Mouse (Mus musculus) G1E (cell line): ENCODE data around the gene Hapln2. TPM values are rescaled to one million over a fixed set of nuclear protein-coding genes. Genes with fewer than 3 reads are reported as not detected.

Experiments
- ATAC-seq: 2 replicates; pipeline ENCODE4 v1.8.0; 2016; ENCODE audit warnings: mild to moderate bottlenecking; ENCODE audit not compliant: insufficient number of reproducible peaks, poor library complexity, low FRiP score, severe bottlenecking; ENCODE audit errors: extremely low read depth
- DNase-seq: peaks from one replicate; pipeline ENCODE4 v3.0.0; 2012; ENCODE audit warnings: low spot score
- H3K27me3 ChIP-seq: 2 replicates; pipeline ENCODE4 v1.6.1; 2012; ENCODE audit warnings: mild to moderate bottlenecking, low read length, inconsistent platforms; ENCODE audit not compliant: insufficient read depth
- H3K36me3 ChIP-seq: replicated peaks from 2 replicates; pipeline ENCODE3; 2012; ENCODE audit warnings: mild to moderate bottlenecking, inconsistent platforms
- H3K4me1 ChIP-seq: 2 replicates; pipeline ENCODE4 v1.6.1; 2012; ENCODE audit warnings: low read depth, low read length, inconsistent platforms, mixed read lengths; ENCODE audit not compliant: insufficient read depth
- H3K4me3 ChIP-seq: 2 replicates; pipeline ENCODE4 v1.5.1; 2012; ENCODE audit warnings: low read depth, mild to moderate bottlenecking, inconsistent platforms, low read length, moderate library complexity, mixed read lengths
- H3K9me3 ChIP-seq: replicated peaks from 2 replicates; pipeline ENCODE4 v1.6.1; 2012; ENCODE audit warnings: inconsistent platforms
- CTCF ChIP-seq: IDR thresholded peaks from 2 replicates; pipeline ENCODE4 v1.5.1; 2012; ENCODE audit warnings: low read depth, low read length, inconsistent platforms, mixed read lengths
- GATA1 ChIP-seq: IDR thresholded peaks from 2 replicates; pipeline ENCODE4 v1.6.1; 2012; ENCODE audit warnings: borderline replicate concordance, low read length, inconsistent platforms, mixed read lengths
- GATA2 ChIP-seq: IDR thresholded peaks from 2 replicates; pipeline ENCODE4 v1.6.1; 2012; ENCODE audit warnings: low read depth, low read length, inconsistent platforms, borderline replicate concordance
- POLR2AphosphoS5 ChIP-seq: IDR thresholded peaks from 2 replicates; pipeline ENCODE4 v1.6.1; 2012; ENCODE audit warnings: low read depth, low read length, inconsistent platforms; ENCODE audit not compliant: insufficient replicate concordance
- TAL1 ChIP-seq: conservative IDR thresholded peaks from 2 replicates; pipeline ENCODE4 v1.6.1; 2012; ENCODE audit warnings: low read depth, low read length, inconsistent platforms, mixed read lengths
- polyA plus RNA-seq: library from polyadenylated mRNA; stranded (reverse); fragments of >175 nt; gene quantifications from 2 replicates; pipeline ENCODE4 v1.2.3, GENCODE M21; 2012
- total RNA-seq, 2 experiments: library from RNA; stranded (forward) in 1 of 2; stranded (reverse) in 1 of 2; fragments of 200-1000 nt in 1 of 2; fragments of >200 nt in 1 of 2; fragmentation: Nextera tagmentation in 1 of 2; gene quantifications; 2 replicates each; pipeline ENCODE4 v1.2.3; 2014 to 2017

Hapln2 gene
- total and polyA plus RNA-seq, 3 experiments: not detected

DNA sequence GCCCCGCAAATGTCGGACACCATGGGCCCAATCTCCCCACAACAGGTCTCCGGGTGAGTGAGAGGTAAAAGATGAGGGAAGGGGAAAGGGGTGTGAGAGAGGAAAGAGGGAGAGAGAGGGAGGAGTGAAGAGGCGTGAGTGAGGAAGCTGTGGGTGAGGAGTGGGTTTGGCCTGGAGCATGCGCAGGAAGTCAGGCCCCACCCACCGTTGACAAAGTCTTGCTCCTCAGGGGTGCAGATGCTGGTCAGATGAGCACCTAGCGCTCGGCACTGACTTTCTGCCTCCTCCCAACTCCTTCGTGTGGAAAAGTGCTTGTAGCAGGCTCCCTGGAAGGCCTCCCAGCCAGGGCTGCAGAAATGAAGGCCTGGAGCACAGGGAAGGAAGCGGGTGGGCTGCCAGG is 37.4 kb downstream of the Hapln2 start:
- peaks cover 20% of the 10 kb centered on the region for H3K27me3 ChIP-seq
- no peak for ATAC-seq
- H3K9me3 ChIP-seq: no peaks in the 10 kb centered on the region
- no peak for DNase-seq
- H3K4me1 ChIP-seq: peaks cover 23% of the 10 kb centered on the region
- H3K36me3 ChIP-seq: no peaks in the 10 kb centered on the region
- no peak overlapping the region for H3K4me3 ChIP-seq
- no peak for TF ChIP-seq POLR2AphosphoS5
- no peak for TF ChIP-seq GATA2
- TF ChIP-seq GATA1: no peak
- TF ChIP-seq CTCF: no peak
- TF ChIP-seq TAL1: no peak

DNA sequence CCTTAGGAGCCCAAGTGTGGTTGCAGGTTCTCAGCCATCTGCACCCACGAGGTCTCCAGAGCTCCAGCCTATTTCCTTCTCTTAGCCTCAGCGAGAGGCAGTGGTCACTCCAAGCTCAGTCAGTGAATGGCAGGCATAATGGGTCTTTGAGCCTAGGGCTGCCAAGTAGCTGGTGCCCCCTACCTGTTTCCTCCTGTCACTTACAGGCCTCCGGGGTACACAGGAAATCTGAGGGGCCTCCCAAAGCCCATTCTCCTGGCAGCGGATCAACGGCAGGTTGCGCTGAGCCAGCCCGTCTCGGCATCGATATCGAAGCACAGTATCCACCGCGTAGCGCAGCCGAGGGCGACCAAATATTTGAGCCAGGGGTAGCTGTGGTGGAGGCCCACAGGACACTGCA is 39.3 kb downstream of the Hapln2 start:
- H3K27me3 ChIP-seq: peaks cover 26% of the 10 kb centered on the region
- no peak for TF ChIP-seq TAL1
- no peak for TF ChIP-seq GATA1
- TF ChIP-seq CTCF: no peak
- no peak for TF ChIP-seq GATA2
- TF ChIP-seq POLR2AphosphoS5: no peak
- peak overlapping the region; percentile 68; the same call in 1 of the 2 replicates for H3K4me3 ChIP-seq

DNA sequence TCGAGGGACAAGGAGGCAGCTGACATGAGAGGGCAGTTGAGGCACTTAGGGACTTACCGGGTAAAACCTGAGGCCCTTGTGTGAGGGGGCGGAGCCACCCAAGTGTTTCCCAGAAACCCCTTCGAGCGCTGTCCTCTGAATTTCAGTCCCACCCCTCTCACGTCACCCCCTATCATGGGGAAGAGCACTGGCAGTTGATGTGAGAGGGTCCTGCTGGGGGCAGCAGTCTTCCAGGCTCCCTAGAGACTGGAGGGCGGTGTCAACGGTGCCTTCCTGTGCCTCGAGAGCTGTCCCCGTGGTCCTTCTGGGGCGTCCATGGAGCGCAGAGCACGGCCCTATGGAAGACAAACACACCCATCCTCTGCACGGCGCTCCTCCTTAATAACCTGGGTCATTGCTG is 39.8 kb downstream of the Hapln2 start:
- ATAC-seq: peak; percentile 48; the same call in 1 of the 2 replicates

More for the DNA sequence above, 39.3 kb downstream of the Hapln2 start:
- H3K4me1 ChIP-seq: peaks cover 35% of the 10 kb centered on the region
- ATAC-seq (no peak), DNase-seq (no peak)
- no peaks in the 10 kb centered on the region for H3K36me3 ChIP-seq
- no peaks in the 10 kb centered on the region for H3K9me3 ChIP-seq

DNA sequence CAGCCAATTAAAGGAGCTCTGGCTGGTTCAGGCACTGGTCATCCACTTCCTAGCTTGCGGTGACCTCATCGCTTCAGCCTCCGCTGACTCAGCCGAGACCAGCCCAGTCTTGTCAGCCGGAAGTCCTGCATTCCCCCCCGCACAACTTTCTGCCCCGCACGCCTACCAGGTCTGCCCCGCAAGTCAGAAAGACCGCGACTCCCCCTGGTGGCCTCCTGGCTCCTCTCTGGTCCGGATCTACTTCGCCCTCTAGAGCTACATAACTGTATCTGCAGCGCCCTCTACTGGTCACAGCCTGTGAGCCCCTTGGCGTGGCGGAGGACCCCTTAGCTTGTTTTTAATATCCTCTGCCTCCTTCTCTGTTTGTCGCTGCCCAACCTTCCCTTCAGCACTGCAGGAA is 40.5 kb downstream of the Hapln2 start:
- Histone ChIP-seq H3K27me3 (peaks cover 25% of the 10 kb centered on the region), H3K4me3 (peak overlapping the region; percentile 68; the same call in 1 of the 2 replicates), H3K9me3 (no peaks in the 10 kb centered on the region), H3K4me1 (peaks cover 47% of the 10 kb centered on the region), H3K36me3 (no peaks in the 10 kb centered on the region)
- TF ChIP-seq POLR2AphosphoS5: no peak
- peak; percentile 87 for TF ChIP-seq CTCF
- TF ChIP-seq GATA1: no peak
- no peak for TF ChIP-seq TAL1
- peak; percentile 79 for DNase-seq
- peak; percentile 42 for ATAC-seq

More for the DNA sequence above, 39.8 kb downstream of the Hapln2 start:
- Histone ChIP-seq H3K4me3 (peak overlapping the region; percentile 68; the same call in 1 of the 2 replicates), H3K27me3 (peaks cover 24% of the 10 kb centered on the region), H3K4me1 (peaks cover 39% of the 10 kb centered on the region), H3K9me3 (no peaks in the 10 kb centered on the region), H3K36me3 (no peaks in the 10 kb centered on the region)
- no peak for TF ChIP-seq POLR2AphosphoS5
- no peak for TF ChIP-seq CTCF
- TF ChIP-seq GATA1: no peak
- TF ChIP-seq TAL1: no peak
- no peak for TF ChIP-seq GATA2
- peak; percentile 74 for DNase-seq

DNA sequence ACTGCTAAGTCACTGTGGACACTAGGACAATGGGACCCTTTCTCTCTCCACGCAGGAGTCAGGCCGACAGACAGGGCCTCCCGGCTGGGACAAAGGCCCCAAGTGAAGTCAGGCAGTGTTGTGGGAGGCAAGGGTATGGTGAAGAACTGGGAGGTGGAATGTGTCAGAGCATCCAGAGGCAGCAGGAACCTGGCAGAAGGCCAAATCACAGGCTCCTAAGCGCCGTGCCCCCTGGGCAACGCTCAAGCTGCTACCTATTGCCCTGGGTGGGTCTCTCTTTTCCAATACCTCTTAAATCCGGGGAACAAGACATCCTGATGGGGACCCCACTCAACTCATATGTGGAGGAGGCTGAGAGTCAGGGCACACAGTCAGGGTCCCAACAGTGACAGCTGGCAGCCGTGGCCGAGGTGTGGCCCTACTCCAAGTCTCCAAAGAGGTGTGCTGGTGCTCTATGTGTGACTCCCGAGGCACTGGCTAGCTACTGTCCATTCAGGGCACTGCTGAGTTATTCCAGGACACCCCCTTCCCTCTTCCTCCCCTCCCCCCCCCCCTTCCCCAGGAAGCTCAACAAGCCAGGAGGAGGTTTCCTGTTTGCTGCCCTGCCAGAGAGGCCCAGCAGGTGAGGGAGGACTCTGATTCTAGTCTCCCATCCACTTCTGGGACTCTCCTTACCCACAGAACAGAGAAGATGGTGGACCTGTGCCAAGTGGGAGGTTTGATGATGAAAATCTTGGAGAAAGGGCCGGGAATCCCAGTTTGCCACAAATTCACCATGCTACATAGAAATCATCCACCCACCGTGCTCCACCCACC is 41.7 kb downstream of the Hapln2 start:
- H3K27me3 ChIP-seq: peaks cover 33% of the 10 kb centered on the region
- peaks cover 52% of the 10 kb centered on the region for H3K4me1 ChIP-seq
- no peaks in the 10 kb centered on the region for H3K9me3 ChIP-seq
- H3K4me3 ChIP-seq: no peak overlapping the region
- no peak for ATAC-seq
- DNase-seq: no peak
- TF ChIP-seq GATA1 (no peak), TAL1 (no peak), CTCF (no peak), POLR2AphosphoS5 (no peak), GATA2 (no peak)
- no peaks in the 10 kb centered on the region for H3K36me3 ChIP-seq

DNA sequence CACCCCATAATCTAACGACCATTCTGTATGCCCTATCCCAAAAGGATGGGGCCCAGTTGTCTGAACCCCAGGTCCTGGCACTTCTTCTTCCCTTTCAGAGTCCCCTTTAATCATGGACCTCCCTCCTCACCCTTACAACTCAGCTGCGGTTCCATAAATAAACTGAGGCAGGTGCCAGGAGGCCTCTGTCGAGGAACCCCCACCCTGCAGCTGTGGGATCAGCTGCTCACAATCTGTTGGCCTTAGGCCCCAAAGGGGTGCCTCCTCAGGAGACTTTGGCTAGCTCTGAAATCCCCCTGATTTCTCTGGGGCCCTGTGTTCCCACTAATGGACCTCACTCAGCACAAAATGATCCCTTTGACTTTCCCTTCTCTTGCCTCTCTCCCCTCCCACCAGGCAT is 43.3 kb downstream of the Hapln2 start:
- DNase-seq (no peak), ATAC-seq (no peak)
- Histone ChIP-seq H3K36me3 (no peaks in the 10 kb centered on the region), H3K27me3 (peaks cover 42% of the 10 kb centered on the region), H3K9me3 (no peaks in the 10 kb centered on the region), H3K4me3 (no peak overlapping the region), H3K4me1 (peaks cover 51% of the 10 kb centered on the region)
- TF ChIP-seq GATA2 (no peak), GATA1 (no peak), POLR2AphosphoS5 (no peak), CTCF (no peak), TAL1 (no peak)
